Mouse (Mus musculus): ENCODE data around the gene Nup93. TPM values are rescaled to one million over a fixed set of nuclear protein-coding genes. Genes with fewer than 3 reads are reported as not detected.
A peak's percentile ranks its signal among the peaks of the same experiment; 100 is the strongest.

Gene Nup93
- polyA plus RNA-seq, 1 experiment from 2014 or later: 118 TPM

DNA sequence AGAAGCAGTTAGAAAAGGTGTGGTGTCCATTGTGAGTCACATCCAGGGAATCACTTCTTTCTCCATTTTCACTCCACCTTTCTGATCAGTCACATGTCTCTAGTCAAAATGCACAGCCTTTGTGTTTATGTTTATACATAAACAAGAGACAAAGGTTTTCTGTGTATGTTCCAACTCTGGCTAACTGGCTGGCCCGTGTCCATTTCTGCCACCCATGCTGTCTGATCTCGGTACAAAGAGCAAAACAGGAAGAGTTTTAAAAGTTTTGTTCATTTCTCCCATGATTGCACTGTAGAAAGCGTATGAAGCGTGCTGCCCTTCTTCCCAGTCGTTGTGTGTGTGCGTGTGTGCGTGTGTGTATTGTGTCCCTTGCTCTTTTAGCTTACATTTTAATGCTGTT lies 69.8 kb downstream of the Nup93 start:
- H3K9me3 ChIP-seq: no peaks in the 10 kb centered on the region
- no peak overlapping the region for H3K4me3 ChIP-seq
- DNase-seq (ENCODE audit: low spot score): no peak
- 0 out of 2 replicates have a peak, but pooled peaks cover 2% of the 10 kb centered on the region for H3K4me1 ChIP-seq
- H3K27ac ChIP-seq: no peak overlapping the region
- WGBS: 88% methylated on average over 7 of the region's 7 CpGs
- H3K36me3 ChIP-seq: no peaks in the 10 kb centered on the region
- H3K27me3 ChIP-seq (ENCODE audit: insufficient read depth, poor library complexity, severe bottlenecking): no peaks in the 10 kb centered on the region

DNA sequence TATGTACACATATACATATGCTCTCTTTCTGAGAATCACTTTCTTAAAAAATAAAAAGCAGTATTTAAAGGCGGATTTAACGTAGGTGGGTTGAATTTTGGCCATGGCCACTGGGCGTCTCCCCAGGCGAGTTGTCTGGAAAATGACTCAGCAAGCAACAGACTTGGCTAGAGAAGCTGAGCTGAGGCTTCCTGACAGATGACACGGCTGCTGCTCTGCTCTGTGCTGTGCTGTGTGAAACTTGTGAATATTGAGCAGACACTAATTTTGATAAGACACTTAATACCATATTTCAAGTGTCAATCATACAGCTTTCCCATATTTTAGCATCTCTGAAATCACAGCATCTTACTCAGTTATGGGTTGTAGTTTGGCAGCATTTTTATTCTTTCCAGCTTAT lies 76.2 kb downstream of the Nup93 start:
- Histone ChIP-seq H3K27ac (no peak overlapping the region), H3K9me3 (no peaks in the 10 kb centered on the region), H3K27me3 (ENCODE audit: insufficient read depth, poor library complexity, severe bottlenecking) (no peaks in the 10 kb centered on the region), H3K4me1 (peaks cover 14% of the 10 kb centered on the region), H3K36me3 (peaks cover 4% of the 10 kb centered on the region), H3K4me3 (no peak overlapping the region)
- DNase-seq (ENCODE audit: low spot score): no peak
- WGBS: 87% methylated on average over 5 of the region's 5 CpGs

DNA sequence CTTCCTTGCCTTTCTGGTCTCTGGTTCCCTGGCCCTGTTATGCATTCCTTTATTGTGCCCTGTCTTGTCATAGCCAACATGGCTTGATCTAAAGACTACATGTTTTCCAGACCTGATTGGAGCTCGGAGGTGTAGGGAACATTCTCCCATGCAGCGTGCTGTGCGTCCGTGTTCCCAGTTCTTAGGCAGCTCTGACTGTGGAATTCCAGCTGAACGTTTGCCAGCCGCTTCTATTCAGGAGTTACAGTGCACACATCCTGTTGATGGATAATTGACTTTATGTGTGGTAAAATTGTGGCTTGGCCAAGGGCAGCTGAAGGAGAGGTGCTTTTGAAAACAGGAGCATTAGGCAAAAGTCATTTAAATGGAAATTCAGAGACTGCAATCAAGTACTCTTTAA lies 77.7 kb downstream of the Nup93 start:
- 77% methylated on average over 6 of the region's 6 CpGs for WGBS
- Histone ChIP-seq H3K4me3 (no peak overlapping the region), H3K27me3 (ENCODE audit: insufficient read depth, poor library complexity, severe bottlenecking) (no peaks in the 10 kb centered on the region), H3K4me1 (peaks cover 29% of the 10 kb centered on the region), H3K27ac (peak overlapping the region; percentile 22; the same call in 1 of the 2 replicates), H3K36me3 (peaks cover 4% of the 10 kb centered on the region), H3K9me3 (no peaks in the 10 kb centered on the region)
- DNase-seq (ENCODE audit: low spot score): no peak

DNA sequence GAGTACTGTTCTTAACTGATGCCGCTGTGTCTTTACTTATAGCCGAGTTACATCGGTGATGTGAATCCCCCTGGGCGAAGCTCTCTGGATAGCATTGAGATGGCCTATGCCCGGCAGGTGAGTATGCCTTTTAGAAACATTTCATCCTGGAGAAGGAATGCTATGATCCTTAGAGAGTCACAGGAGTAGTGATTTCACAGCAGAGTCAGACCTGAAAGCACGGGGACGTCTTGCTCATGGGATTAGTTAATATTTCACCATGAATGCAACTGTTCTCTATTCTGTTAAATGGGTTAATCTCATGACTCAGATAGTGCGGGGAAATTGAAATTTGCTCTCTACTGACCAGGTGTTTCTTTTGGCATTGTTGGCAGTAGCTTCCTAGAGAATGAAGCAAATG lies 78.3 kb downstream of the Nup93 start:
- Histone ChIP-seq H3K9me3 (no peaks in the 10 kb centered on the region), H3K4me1 (peaks cover 32% of the 10 kb centered on the region), H3K27ac (no peak overlapping the region), H3K27me3 (ENCODE audit: insufficient read depth, poor library complexity, severe bottlenecking) (no peaks in the 10 kb centered on the region), H3K4me3 (no peak overlapping the region), H3K36me3 (peaks cover 4% of the 10 kb centered on the region)
- DNase-seq (ENCODE audit: low spot score): no peak
- WGBS: 92% methylated on average over 8 of the region's 8 CpGs

DNA sequence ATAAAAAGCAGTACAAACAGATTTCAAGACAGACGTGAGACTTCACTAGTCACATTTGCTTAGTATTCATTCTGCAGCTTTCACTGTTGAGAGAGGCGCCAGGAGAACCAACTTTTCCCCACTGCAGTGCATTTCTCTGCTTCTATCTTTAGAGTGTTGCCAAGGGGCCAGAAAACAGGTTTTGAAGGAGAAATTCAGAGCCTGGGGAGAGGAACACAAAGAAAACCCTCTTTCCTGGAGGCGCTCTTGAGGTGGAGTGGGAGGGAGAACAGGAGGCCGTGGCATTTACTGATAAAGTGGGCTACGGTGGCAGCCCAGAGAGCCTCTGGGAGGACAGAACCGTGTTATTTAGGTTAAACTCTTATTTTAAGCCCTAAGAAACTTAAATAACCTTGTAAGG lies 81.3 kb downstream of the Nup93 start:
- H3K4me1 ChIP-seq: peaks cover 33% of the 10 kb centered on the region
- H3K27me3 ChIP-seq (ENCODE audit: insufficient read depth, poor library complexity, severe bottlenecking): no peaks in the 10 kb centered on the region
- WGBS: 48% methylated on average over 6 of the region's 6 CpGs
- H3K36me3 ChIP-seq: peaks cover 5% of the 10 kb centered on the region
- no peak for DNase-seq (ENCODE audit: low spot score)
- H3K27ac ChIP-seq: peak overlapping the region; percentile 42
- no peak overlapping the region for H3K4me3 ChIP-seq
- no peaks in the 10 kb centered on the region for H3K9me3 ChIP-seq

DNA sequence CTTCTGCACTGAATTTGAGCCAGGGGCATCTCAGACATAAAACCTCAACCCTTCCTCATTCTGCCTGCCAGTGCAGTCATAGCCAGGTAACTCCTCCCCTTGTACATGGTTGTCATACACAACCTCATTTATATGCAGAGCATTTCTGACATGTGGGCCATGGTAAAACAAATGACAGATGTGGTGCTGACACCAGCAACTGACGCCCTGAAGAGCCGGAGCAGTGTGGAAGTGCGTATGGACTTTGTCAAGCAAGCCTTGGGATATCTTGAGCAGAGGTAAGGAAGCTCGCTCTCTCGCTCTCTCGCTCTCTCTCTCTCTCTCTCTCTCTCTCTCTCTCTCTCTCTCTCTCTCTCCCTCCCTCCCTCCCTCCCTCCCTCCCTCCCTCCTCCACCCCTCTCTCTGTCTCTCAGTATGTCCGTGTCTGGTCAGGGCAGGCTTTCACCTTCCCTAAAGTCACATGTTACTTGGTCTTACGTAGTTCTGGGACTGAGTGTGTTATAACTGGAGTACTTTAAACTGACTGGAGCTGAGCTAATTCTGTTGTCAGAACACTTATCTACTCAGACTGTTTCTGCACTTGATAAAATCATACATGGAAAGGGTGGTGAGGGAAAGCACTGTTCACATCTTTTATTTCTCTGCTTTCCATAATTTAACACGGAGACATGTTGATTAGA lies 82.1 kb downstream of the Nup93 start:
- no peaks in the 10 kb centered on the region for H3K27me3 ChIP-seq (ENCODE audit: insufficient read depth, poor library complexity, severe bottlenecking)
- peaks cover 11% of the 10 kb centered on the region for H3K36me3 ChIP-seq
- no peaks in the 10 kb centered on the region for H3K9me3 ChIP-seq
- no peak overlapping the region for H3K4me3 ChIP-seq
- 35% methylated on average over 9 of the region's 9 CpGs for WGBS
- H3K4me1 ChIP-seq: peaks cover 37% of the 10 kb centered on the region
- no peak for DNase-seq (ENCODE audit: low spot score)
- H3K27ac ChIP-seq: peak overlapping the region; percentile 42

DNA sequence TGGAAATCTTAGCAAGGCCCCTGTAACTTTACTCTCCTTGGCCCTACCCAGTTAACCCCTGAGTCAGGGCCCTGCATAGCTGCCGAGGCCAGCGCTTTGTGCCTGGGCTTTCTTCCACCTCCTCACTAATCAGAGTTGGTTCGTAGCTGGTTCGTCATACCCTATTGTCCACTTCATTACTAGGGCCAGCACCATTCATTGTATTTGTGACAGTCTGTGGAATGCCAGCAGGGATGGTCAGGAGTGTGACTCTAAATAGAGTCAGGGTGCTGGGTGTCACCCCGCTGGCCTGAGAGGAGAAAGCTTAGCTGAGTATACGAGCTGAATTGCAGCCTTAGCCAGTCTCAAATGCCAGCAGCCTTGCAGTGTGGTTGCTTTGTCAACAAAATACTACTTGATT lies 82.7 kb downstream of the Nup93 start:
- no peaks in the 10 kb centered on the region for H3K9me3 ChIP-seq
- peak overlapping the region; percentile 42 for H3K27ac ChIP-seq
- H3K27me3 ChIP-seq (ENCODE audit: insufficient read depth, poor library complexity, severe bottlenecking): no peaks in the 10 kb centered on the region
- H3K36me3 ChIP-seq: peaks cover 17% of the 10 kb centered on the region
- H3K4me3 ChIP-seq: no peak overlapping the region
- WGBS: 59% methylated on average over 6 of the region's 6 CpGs
- DNase-seq (ENCODE audit: low spot score): no peak
- H3K4me1 ChIP-seq: peaks cover 32% of the 10 kb centered on the region

DNA sequence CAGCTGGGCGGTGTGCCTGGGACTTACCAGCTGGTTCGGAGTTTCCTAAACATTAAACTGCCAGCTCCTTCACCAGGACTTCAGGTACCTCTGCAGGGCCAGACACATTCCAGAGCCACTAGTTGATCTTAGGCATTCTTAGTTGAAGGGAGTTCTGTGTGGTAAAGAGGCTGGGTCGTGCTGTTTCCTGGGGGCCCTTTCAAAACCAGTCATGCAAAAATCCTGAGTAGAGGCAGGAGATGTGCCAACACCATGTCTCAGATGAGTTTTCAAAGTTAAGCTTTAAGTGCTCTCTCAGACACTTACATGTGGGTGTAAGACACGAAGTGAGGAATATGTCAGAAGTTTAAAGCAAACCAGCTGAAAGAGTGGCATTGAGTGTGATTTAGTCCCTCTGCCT lies 86.4 kb downstream of the Nup93 start:
- H3K4me1 ChIP-seq: peaks cover 20% of the 10 kb centered on the region
- no peaks in the 10 kb centered on the region for H3K27me3 ChIP-seq (ENCODE audit: insufficient read depth, poor library complexity, severe bottlenecking)
- peaks cover 49% of the 10 kb centered on the region for H3K36me3 ChIP-seq
- DNase-seq (ENCODE audit: low spot score): peak; percentile 52
- WGBS: 73% methylated on average over 4 of the region's 4 CpGs
- H3K27ac ChIP-seq: no peak overlapping the region
- no peaks in the 10 kb centered on the region for H3K9me3 ChIP-seq
- no peak overlapping the region for H3K4me3 ChIP-seq

DNA sequence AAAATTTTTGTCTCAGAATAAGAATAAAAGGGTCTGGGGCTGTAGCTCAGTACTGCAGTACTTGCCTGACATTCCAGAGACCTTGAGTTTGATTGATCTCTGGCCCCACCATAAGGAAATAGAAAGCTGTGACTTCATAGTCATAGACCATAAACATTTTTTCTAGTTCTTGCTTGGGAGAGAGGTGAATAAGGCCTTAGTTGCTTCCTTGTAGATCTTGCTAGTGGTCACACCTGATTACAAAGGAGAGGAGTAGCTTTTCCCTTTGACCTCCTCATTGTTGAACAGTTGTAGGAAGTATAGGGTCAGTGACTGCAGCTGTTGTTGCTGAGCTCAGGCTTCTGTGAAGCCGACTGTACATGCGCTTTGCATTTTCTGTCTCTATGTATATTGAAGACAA lies 90.0 kb downstream of the Nup93 start:
- WGBS: 98% methylated on average over 2 of the region's 2 CpGs
- H3K4me3 ChIP-seq: no peak overlapping the region
- H3K27me3 ChIP-seq (ENCODE audit: insufficient read depth, poor library complexity, severe bottlenecking): no peaks in the 10 kb centered on the region
- H3K36me3 ChIP-seq: peaks cover 79% of the 10 kb centered on the region
- H3K9me3 ChIP-seq: no peaks in the 10 kb centered on the region
- DNase-seq (ENCODE audit: low spot score): peak; percentile 41
- peaks cover 19% of the 10 kb centered on the region for H3K4me1 ChIP-seq
- H3K27ac ChIP-seq: no peak overlapping the region

DNA sequence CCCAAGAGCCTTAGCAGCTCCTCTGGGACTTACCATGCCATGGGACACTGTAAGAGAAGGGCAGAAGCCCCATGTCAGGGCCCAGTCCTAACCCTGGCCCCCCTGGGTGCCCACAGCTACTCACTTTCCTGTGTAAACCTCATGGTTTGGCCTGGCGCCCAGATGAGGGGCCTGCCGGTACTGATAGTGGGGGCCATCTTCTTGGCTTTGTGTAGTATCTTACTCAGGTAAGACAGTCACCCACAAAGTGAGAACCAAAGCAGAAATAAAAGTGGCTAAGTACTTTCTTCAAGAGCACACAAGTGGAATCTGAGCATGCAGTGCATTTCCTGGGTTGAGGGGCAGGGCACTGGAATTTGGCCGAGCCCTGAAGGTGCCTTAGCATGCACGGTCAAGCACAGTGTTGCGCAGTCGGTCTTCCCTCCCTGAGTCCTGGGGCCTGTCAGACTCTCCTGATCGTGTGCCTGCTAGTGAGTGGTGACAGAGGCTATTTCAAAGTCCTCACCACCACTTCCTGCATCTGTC lies 92.7 kb downstream of the Nup93 start:
- H3K4me1 ChIP-seq: peaks cover 14% of the 10 kb centered on the region
- peak; percentile 75 for DNase-seq (ENCODE audit: low spot score)
- H3K4me3 ChIP-seq: no peak overlapping the region
- H3K27ac ChIP-seq: no peak overlapping the region
- WGBS: 67% methylated on average over 7 of the region's 7 CpGs
- no peaks in the 10 kb centered on the region for H3K27me3 ChIP-seq (ENCODE audit: insufficient read depth, poor library complexity, severe bottlenecking)
- H3K9me3 ChIP-seq: no peaks in the 10 kb centered on the region
- H3K36me3 ChIP-seq: peaks cover 90% of the 10 kb centered on the region

DNA sequence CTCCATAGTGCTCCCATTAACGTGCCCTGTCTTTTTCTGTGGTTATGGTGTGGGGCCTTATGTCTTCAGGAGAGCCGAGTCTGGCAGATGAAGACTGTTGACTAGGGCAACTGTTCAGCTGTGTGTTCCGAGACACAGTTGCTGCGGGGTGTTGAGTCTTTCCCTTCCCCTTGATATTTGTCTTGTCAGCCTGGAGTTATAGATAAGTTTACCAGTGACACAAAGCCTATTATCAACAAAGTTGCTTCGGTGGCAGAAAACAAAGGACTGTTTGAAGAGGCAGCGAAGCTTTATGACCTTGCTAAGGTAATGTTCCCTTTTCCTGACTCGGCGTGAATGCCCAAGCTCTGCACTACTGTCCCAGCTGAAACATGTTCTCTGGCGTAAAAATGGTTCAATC lies 93.3 kb downstream of the Nup93 start:
- WGBS: 71% methylated on average over 9 of the region's 9 CpGs
- Histone ChIP-seq H3K4me1 (peaks cover 14% of the 10 kb centered on the region), H3K27me3 (ENCODE audit: insufficient read depth, poor library complexity, severe bottlenecking) (no peaks in the 10 kb centered on the region), H3K4me3 (no peak overlapping the region), H3K9me3 (no peaks in the 10 kb centered on the region), H3K36me3 (peaks cover 87% of the 10 kb centered on the region), H3K27ac (no peak overlapping the region)
- DNase-seq (ENCODE audit: low spot score): peak; percentile 51

DNA sequence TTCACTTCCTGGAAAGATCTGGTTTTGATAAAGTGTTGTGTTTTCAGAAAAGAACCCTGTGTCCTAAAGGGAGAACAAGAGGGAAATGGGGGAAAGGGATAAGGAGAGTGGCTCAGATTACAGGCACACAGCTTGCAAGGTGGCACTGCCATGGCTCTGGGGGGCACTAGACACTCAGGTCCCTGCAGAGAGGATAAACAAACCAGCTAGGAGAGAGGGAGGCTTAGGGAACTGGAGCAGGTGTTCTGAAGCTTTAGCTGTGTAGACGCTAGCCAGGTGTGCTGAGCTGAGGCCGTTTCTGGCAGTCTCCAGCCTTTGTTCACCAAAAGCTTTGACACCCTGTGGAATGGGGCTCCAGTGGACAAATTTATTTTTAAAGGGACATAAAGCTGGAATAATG lies 99.7 kb downstream of the Nup93 start:
- 91% methylated on average over 2 of the region's 2 CpGs for WGBS
- Histone ChIP-seq H3K27ac (no peak overlapping the region), H3K4me1 (0 out of 2 replicates have a peak, but pooled peaks cover 3% of the 10 kb centered on the region), H3K36me3 (peaks cover 51% of the 10 kb centered on the region), H3K27me3 (ENCODE audit: insufficient read depth, poor library complexity, severe bottlenecking) (no peaks in the 10 kb centered on the region), H3K4me3 (no peak overlapping the region), H3K9me3 (no peaks in the 10 kb centered on the region)
- DNase-seq (ENCODE audit: low spot score): no peak

DNA sequence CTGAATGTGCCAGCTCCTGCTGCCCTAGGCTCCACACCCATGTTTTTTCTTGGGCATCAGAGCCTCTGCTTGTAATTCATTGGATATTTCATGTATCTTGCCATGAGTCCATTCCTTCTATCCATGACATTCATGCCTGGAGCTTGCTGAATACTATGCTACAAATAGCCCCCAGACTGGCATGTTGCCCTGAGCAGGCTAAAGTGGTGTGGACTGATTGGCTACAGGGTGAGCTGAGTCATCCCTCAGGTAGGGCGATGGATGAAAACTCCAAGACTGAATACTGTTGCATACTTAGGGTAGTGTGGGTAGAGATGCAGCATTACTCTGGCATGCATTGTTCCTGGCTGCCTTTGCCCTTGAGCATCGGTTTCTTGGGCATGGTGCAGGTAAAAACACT lies 102.9 kb downstream of the Nup93 start:
- Histone ChIP-seq H3K27ac (no peak overlapping the region), H3K9me3 (no peaks in the 10 kb centered on the region), H3K4me3 (no peak overlapping the region), H3K36me3 (peaks cover 22% of the 10 kb centered on the region), H3K4me1 (no peaks in the 10 kb centered on the region), H3K27me3 (ENCODE audit: insufficient read depth, poor library complexity, severe bottlenecking) (no peaks in the 10 kb centered on the region)
- WGBS: 90% methylated on average over 2 of the region's 2 CpGs
- no peak for DNase-seq (ENCODE audit: low spot score)

DNA sequence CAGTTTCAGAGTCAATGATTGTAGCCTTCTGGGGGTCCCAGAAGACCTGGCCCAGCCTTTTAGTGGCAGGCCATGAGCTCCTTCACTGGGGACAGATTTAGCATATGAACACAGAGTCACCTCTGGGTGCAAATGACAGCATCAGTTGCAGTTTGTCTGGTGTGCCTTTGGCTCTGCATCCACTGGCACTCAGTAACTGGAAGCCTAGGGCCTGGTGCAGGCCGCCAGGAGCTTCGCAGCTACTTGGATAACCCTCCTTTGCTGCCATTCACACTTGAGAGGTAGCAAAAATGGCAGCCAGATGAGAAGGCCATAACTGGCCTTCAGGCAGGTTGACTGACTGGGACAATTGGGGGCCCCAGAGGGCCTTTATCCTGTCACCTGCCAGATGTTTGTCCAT lies 103.3 kb downstream of the Nup93 start:
- H3K27me3 ChIP-seq (ENCODE audit: insufficient read depth, poor library complexity, severe bottlenecking): no peaks in the 10 kb centered on the region
- H3K27ac ChIP-seq: no peak overlapping the region
- no peak for DNase-seq (ENCODE audit: low spot score)
- no peak overlapping the region for H3K4me3 ChIP-seq
- no peaks in the 10 kb centered on the region for H3K4me1 ChIP-seq
- 93% methylated on average over 2 of the region's 2 CpGs for WGBS
- H3K9me3 ChIP-seq: no peaks in the 10 kb centered on the region
- H3K36me3 ChIP-seq: peaks cover 21% of the 10 kb centered on the region

All from heart, embryonic 10.5 days (tissue).